Mouse (Mus musculus) liver, postnatal 0 days (tissue): ENCODE measurements at regions not wholly inside any gene's neighbourhood (a gene's known extent, or its start where the extent isn't known, plus 50 kb on each side); places are given as distances from the start of the nearest gene placed in this dataset.
"Not testable (repeated sequence)": the region's sequence is repeated elsewhere in the genome, so short reads cannot be mapped to it uniquely, and the experiment has no call there.

Source experiments
- ATAC-seq: fragments of 200-750 bp; cut with Nextera tagmentation; 2 replicates; pipeline ENCODE4 v1.8.0; 2017; ENCODE audit warnings: mild to moderate bottlenecking, moderate library complexity
- DNase-seq: peaks from one replicate; pipeline ENCODE4 v3.0.0-alpha.2; 2016
- H3K27ac ChIP-seq: fragments of 300-500 bp; sonication (generic); 2 replicates; pipeline ENCODE4 v1.5.1; 2014; ENCODE audit warnings: antibody characterized with exemption, moderate library complexity, mild to moderate bottlenecking, low read depth
- H3K27me3 ChIP-seq: fragments of 300-500 bp; sonication (generic); 2 replicates; pipeline ENCODE4 v1.6.1; 2014; ENCODE audit warnings: low read length, control low read depth, mixed read lengths; ENCODE audit not compliant: insufficient read depth
- H3K36me3 ChIP-seq: fragments of 300-500 bp; sonication (generic); replicated peaks from 2 replicates; pipeline ENCODE4 v1.6.1; 2014; ENCODE audit warnings: mild to moderate bottlenecking, control low read depth, low read length, moderate library complexity, mixed read lengths; ENCODE audit not compliant: insufficient read depth
- H3K4me1 ChIP-seq: fragments of 300-500 bp; sonication (generic); 2 replicates; pipeline ENCODE4 v1.6.1; 2014; ENCODE audit warnings: antibody characterized with exemption, mild to moderate bottlenecking, control low read depth; ENCODE audit not compliant: insufficient read depth
- H3K4me2 ChIP-seq: fragments of 300-500 bp; sonication (generic); 2 replicates; pipeline ENCODE4 v1.6.1; 2014; ENCODE audit warnings: low read depth, mild to moderate bottlenecking, low read length, moderate library complexity, mixed read lengths
- H3K4me3 ChIP-seq: fragments of 300-500 bp; sonication (generic); 2 replicates; pipeline ENCODE4 v1.5.1; 2014; ENCODE audit warnings: low read depth, low read length
- H3K9ac ChIP-seq: fragments of 300-500 bp; sonication (generic); replicated peaks from 2 replicates; pipeline ENCODE4 v1.6.1; 2014; ENCODE audit warnings: mild to moderate bottlenecking, moderate library complexity
- H3K9me3 ChIP-seq: fragments of 300-500 bp; sonication (generic); 2 replicates; pipeline ENCODE4 v1.6.1; 2016; ENCODE audit warnings: mild to moderate bottlenecking, control low read depth, low read length, mixed read lengths
- CTCF ChIP-seq: sonication (generic); IDR thresholded peaks from 2 replicates; pipeline ENCODE4 v1.5.1; 2016; ENCODE audit warnings: antibody characterized with exemption, low read depth
- EP300 ChIP-seq: IDR thresholded peaks from 2 replicates; pipeline ENCODE4 v1.6.1; 2016; ENCODE audit warnings: antibody characterized with exemption, low read depth, mild to moderate bottlenecking
- WGBS: fragments of 180-500 bp; shearing (Covaris S2); extraction: QIAGEN DNeasy Blood & Tissue Kit; methylation state at CpG from one replicate; pipeline ENCODE4 v1.1.7; 2014; ENCODE audit not compliant: insufficient replicate concordance; 5-methylcytosine and 5-hydroxymethylcytosine counted together

DNA sequence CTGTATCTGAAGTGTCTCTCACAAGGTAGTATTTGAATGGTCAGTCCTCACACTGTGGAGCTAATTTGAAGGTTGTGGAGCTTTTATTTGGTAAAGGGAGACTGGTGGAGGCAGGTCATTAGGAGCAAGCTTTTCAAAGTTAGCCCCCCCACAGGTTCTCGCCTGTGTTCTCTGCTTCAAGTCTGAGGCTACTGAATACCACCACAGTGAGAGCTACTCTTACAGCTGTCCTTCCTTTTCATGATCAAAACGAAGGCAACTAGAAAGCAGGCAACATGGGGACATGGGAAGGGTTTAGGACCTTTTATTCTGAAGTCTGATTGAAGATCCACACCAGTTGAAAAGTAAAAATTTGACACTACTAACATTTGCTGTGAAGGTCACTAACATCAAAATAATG, 645.2 kb upstream of the Pou3f2 start:
- H3K4me3 ChIP-seq = no peak overlapping the region
- H3K27me3 ChIP-seq = no peaks in the 10 kb centered on the region
- H3K36me3 ChIP-seq = no peaks in the 10 kb centered on the region
- H3K4me1 ChIP-seq = no peaks in the 10 kb centered on the region
- TF ChIP-seq EP300 (no peak), CTCF (no peak)
- H3K9ac ChIP-seq = no peak overlapping the region
- no peaks in the 10 kb centered on the region for H3K9me3 ChIP-seq
- DNase-seq (no peak), ATAC-seq (no peak)
- H3K4me2 ChIP-seq = no peak overlapping the region
- WGBS = 34% methylated on average over 2 of the region's 2 CpGs
- no peak overlapping the region for H3K27ac ChIP-seq

DNA sequence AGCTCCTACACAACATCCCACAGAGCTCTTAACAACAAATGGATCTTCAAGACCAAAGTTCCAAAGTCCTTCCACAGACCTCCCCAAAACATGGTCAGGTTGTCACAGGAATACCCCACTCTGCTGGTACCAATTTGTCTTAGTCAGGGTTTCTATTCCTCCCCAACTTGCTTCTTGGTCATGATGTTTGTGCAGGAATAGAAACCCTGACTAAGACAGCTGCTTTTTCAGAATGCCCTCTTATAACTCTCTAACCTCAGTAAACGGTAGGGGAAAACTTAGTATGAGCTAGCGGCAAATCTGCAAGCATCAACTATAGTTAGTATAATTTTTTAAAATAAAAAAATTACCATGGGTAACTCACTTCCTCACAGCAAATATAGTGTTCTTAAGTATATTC, 613.3 kb upstream of the Pou3f2 start:
- H3K4me2 ChIP-seq, H3K27ac ChIP-seq, H3K4me3 ChIP-seq, H3K27me3 ChIP-seq, ATAC-seq, H3K4me1 ChIP-seq, H3K9ac ChIP-seq, H3K36me3 ChIP-seq, H3K9me3 ChIP-seq, DNase-seq: not testable (repeated sequence)
- 84% methylated on average over 2 of the region's 2 CpGs for whole genome bisulfite sequencing

DNA sequence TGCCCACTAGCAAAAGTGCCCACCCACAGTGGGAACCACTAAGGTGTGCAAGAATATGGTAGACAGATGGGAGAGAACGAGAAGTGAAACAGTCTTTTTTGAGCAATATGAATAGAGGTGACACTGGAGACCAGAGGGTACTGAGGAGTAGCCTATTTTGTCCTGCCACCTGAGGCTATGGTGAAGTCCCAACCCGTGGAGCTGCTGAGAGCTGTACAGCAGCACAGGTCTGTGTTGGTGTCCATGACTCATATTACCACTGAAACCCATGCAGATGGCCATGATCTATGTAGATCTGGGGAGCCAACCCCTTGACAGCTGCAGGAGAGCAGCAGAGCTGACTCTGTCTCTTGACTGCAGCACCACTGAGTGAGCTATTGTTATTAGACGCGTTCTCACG, 591.4 kb upstream of the Pou3f2 start:
- H3K4me1 ChIP-seq = no peaks in the 10 kb centered on the region
- no peak overlapping the region for H3K4me3 ChIP-seq
- DNase-seq = no peak
- WGBS = 85% methylated on average over 5 of the region's 5 CpGs
- no peak overlapping the region for H3K27ac ChIP-seq
- no peak for TF ChIP-seq CTCF
- TF ChIP-seq EP300 = no peak
- no peak overlapping the region for H3K9ac ChIP-seq
- H3K4me2 ChIP-seq = no peak overlapping the region
- H3K9me3 ChIP-seq = no peaks in the 10 kb centered on the region
- ATAC-seq = no peak
- no peaks in the 10 kb centered on the region for H3K27me3 ChIP-seq
- H3K36me3 ChIP-seq = no peaks in the 10 kb centered on the region

DNA sequence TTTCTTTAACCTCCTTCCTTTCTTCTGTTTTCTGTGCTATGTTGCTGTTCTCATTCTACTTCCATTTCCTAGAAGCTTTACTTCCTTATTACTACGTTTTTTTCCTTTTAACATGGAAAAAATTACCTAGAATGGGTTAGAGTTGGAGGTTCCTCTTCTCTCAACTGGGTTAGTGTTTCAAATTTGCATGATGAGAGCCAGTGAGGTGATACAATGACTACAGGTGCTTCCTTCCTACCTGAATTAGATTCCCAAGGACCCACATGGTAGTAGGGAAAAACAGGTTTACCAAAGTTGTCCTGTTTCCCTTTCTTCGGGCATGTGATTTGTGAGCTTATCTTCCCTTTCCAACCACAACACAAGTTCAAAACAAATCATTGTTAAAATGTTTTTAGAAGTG, 589.4 kb upstream of the Pou3f2 start:
- H3K4me3 ChIP-seq = no peak overlapping the region
- ATAC-seq (no peak), DNase-seq (no peak)
- no peaks in the 10 kb centered on the region for H3K9me3 ChIP-seq
- TF ChIP-seq EP300 (no peak), CTCF (no peak)
- no peaks in the 10 kb centered on the region for H3K36me3 ChIP-seq
- no peaks in the 10 kb centered on the region for H3K27me3 ChIP-seq
- WGBS = 48% methylated on average over 2 of the region's 2 CpGs
- no peak overlapping the region for H3K27ac ChIP-seq
- H3K4me1 ChIP-seq = no peaks in the 10 kb centered on the region
- no peak overlapping the region for H3K4me2 ChIP-seq
- no peak overlapping the region for H3K9ac ChIP-seq

DNA sequence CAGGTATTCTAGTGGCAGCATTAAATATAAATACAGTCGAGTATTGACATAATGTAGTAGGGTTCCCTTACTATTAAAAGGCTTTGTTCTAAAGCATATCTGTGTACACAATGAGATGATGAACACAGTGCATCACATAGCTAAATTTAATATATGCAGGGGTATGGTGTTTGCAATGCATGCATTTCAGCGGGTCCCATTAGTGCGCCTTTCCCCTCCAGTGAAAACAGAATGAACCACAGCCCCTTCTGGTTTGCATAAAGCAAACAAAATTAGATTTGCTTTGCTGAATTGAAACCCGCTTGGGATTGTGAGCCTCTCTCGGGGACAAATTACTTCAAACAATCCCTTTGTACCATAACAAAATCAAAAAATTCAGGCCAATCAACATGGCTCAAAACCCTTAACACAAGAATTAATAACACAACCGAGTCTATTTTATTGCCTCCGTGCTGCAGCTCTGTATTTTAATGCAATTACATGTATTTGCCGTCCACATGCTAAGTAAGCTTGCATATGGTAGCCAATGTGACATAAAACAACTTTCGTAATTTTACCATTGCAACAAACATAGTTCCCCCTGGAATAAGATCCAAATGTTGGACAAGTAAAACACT, 562.6 kb upstream of the Pou3f2 start:
- ATAC-seq (no peak), DNase-seq (no peak)
- Histone ChIP-seq H3K9me3 (no peaks in the 10 kb centered on the region), H3K36me3 (no peaks in the 10 kb centered on the region), H3K4me2 (no peak overlapping the region), H3K4me3 (no peak overlapping the region), H3K9ac (no peak overlapping the region), H3K4me1 (no peaks in the 10 kb centered on the region), H3K27ac (no peak overlapping the region), H3K27me3 (no peaks in the 10 kb centered on the region)
- 76% methylated on average over 9 of the region's 9 CpGs for WGBS
- no peak for TF ChIP-seq EP300
- TF ChIP-seq CTCF = no peak

DNA sequence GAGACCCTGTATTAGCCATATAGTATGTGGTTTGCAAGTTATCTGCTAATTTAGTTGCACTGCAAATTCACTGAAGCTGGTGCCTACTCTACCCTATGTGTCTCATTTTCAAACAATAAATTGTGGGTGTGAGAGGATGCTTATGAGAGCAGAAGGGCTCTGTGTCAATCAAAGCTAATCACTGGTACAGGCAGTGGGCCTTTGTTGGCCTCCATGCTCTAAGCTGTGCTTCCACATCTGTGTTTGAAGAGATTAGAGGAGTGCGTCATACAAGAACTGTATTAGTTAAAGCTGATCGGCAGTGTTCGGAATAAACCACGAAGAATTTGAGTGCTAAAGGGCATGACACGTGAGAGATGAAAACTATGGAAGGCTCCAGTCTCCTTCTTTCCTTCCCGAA, 549.6 kb upstream of the Pou3f2 start:
- Histone ChIP-seq H3K36me3 (no peaks in the 10 kb centered on the region), H3K4me2 (no peak overlapping the region), H3K27me3 (no peaks in the 10 kb centered on the region), H3K27ac (no peak overlapping the region), H3K9ac (no peak overlapping the region), H3K4me3 (no peak overlapping the region), H3K9me3 (no peaks in the 10 kb centered on the region), H3K4me1 (no peaks in the 10 kb centered on the region)
- no peak for DNase-seq
- ATAC-seq = no peak
- 86% methylated on average over 6 of the region's 6 CpGs for WGBS
- no peak for TF ChIP-seq EP300
- TF ChIP-seq CTCF = no peak

DNA sequence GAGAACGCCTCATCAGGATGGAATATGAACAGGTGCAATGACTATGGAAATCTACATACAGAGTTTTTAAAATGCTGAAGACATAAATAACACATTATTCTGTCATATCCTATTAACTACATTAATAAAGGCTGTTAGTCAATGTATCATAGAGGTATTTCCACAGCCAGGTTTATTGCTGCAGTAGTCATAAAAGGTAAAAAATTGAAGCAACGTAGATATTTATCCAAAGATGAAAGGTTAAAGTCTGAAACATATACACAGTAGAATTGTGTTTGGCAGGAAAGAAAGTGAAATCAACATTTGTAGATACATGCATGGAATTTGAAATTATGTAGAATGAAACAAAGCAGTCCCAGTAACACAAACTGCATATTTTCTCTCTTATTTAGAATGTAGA, 543.1 kb upstream of the Pou3f2 start:
- Histone ChIP-seq H3K4me1 (no peaks in the 10 kb centered on the region), H3K36me3 (no peaks in the 10 kb centered on the region), H3K4me3 (no peak overlapping the region), H3K27me3 (no peaks in the 10 kb centered on the region), H3K9ac (no peak overlapping the region), H3K27ac (no peak overlapping the region), H3K9me3 (no peaks in the 10 kb centered on the region), H3K4me2 (no peak overlapping the region)
- WGBS = 76% methylated on average over 2 of the region's 2 CpGs
- DNase-seq (no peak), ATAC-seq (no peak)
- TF ChIP-seq EP300 (no peak), CTCF (no peak)
